Mouse (Mus musculus) cerebellum, adult 11 months (tissue): ENCODE results near the gene 4930470P17Rik.
"Not testable (repeated sequence)": the region's sequence is repeated elsewhere in the genome, so short reads cannot be mapped to it uniquely, and the experiment has no call there.

Source experiments
- DNase-seq: peaks from one replicate; pipeline ENCODE4 v3.0.0; 2022

4930470P17Rik gene

DNA sequence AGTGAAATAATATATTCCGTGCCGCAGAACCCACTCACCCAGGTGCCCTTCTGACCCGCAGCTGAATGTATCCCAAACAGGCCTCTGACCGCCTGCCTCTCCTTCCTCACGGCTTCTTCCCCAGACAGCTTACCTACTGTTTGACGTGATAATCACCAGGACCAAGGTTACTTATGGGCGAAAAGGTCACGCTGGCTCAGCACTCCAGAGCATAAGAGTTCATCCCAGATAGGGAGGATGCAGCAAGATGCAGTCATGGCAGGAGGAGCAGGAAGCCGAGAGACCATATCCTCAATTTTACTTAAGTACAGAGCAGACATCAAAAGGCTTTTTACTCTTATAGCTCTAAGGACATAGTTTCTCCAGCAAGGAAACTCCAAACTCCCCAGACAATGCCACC lies at the start of gene 4930470P17Rik:
Gene 4930470P17Rik (minus strand): TSS at position 101 of the 400 bp plus-strand sequence.
- DNase-seq, result no peak

DNA sequence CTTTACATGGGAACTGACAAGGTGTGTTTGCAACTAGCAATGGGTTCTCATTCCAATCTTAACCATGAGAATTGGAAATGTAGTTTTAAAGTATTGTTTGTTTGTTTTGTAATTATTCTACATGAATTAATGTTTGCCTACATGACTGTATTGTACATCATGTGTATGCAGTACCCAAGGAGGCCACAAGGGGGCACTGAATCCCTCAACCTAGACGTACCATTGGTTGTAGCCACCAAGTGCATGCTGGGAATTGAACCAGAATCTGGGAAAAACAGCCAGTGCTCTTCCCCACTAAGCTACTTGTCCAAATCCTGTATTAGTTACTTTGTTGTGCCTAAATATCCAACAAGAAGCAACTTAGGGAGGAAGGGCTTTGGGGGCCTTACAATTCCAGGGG lies 49.7 kb upstream of the 4930470P17Rik start:
- no peak for DNase-seq

DNA sequence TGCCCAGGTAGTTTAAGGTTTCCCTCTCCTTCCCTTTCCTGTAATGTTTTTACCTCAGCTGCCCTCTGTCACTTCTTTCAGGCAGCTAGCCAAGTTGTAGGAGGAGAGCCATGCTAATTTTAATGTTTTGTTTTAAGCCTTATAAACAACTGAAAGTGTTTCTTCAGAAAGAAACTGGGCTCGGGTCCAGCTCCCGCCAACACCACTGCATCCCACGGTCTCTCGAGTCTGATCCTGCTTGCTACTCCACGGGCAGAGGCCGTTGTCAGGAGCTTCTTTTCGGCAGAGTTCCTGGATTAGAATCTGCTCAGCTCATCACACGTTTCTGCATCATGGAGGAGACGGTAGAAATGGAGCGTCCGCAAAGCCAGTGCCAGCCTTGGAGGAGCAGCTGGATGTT lies 46.7 kb upstream of the 4930470P17Rik start:
- no peak for DNase-seq

DNA sequence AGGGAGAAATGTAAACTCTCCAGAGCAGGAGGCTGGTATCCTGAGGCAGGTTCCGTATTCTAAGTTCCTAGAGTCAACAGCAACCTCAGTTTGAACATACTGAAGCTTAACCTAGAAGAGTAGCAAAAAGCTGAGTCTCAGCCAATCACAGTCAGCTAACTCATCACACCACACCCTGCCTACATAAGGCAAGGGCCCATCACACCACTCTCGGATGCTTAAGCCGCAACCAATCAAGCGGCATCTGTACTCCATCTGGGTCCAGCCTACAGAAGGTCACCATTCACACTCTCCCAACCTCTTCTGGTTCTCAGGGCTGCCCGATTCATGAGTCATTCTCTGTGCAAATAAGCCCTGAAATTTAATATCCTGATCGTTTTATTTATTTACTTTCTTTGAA lies 44.4 kb upstream of the 4930470P17Rik start:
- no peak for DNase-seq

DNA sequence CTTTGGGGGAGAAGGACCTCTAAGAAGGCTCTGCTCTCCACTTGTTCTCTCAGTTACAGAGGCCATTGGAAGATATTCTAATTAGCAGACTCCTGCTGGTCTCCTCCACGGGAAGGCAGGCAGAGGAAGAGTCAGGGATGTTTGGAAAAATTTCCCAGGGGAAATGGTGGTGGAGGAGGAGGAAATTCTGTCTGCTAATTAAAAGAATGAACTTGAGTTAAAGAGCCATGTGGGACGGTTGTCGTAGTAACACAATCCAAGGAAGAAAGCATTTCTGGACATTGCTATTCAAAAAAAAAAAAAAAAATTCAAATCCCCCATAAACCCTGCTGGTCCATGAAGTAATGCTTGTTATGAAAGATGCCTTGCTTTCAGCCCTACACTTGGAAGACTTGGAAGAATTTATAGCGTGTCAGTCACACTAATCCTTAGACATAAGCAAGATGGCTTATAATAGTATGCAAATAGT lies 40.6 kb upstream of the 4930470P17Rik start:
- DNase-seq, result no peak

DNA sequence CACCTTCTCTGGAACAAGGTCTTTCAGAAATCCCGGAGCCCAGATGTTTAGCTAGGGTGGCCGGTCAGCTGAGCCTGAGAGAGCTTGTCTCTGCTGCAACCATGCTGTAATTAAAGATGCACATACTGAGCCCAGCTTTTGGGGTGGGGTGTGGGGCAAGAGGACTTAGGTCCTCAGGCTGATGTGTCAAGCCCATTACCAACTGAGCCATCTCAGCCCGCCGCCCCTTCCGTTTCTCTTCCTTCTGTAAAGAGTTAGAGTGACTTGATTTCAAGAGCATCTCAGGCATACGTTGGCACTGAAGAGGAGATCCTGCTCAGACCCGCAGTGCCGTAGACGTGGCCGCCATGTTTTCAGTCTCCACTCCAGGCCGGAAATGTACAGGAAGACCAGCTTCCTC lies 38.5 kb upstream of the 4930470P17Rik start:
- no peak for DNase-seq

DNA sequence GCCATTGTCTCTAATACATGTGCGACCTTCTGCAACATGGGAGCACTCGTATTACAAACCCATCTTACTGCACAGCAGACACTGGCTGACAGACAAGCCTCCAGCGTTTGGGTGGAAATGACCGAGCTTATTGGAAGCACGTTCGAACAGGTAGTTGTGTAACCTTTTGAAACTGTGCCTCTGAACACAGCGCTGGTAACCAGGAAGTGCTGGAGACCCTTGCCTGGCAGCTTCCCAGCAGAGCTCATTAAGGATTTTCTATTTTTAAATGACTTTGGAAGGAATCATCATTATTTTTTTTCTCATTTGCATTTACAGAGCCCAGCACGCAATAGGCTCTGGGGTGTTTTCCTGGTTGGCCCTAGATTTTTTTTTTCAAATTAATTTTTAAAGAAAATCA lies 36.9 kb upstream of the 4930470P17Rik start:
- DNase-seq, result no peak

DNA sequence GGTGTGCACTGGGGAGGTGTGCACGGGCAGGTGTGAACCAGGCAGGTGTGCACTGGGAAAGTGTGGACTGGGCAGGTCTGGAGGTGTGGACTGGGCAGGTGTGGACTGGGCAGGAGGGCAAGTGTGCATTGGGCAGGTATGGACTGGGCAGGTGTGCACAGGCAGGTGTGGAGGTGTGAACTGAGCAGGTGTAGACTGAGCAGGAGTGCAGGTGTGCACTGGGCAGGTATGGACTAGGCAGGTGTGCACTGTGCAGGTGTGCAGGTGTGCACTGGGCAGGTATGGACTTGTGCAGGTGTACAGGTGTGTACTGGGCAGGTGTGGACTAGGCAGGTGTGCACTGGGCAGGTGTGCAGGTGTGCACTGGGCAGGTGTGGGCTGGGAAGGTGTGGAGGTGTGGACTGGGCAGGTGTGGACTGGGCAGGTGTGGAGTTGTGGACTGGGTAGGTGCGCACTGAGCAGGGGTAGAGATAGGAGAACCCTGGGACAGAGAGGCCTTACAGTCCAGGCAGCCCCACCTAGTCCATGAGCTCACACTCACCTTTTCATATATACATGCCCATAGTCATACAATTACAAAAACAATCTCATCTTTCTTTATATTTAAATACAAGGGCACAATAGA lies 31.3 kb upstream of the 4930470P17Rik start:
- no peak for DNase-seq

DNA sequence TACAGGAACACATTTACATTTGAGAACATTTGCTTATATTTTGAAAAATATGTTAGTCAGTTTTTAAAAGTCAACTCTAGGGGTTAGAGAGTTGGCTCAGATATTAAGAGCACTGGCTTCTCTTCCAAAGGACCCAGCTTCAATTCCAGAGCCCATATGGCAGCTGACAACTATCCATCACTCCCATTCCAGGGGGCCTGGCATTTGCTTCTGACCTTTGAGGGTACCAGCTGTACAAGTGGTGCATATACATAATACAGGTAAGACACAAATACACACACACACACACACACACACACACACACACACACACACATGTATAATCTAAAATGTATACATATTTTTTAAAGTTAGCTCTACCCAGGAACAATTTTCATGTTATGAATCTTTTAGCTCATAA lies 30.6 kb upstream of the 4930470P17Rik start:
- no peak for DNase-seq

DNA sequence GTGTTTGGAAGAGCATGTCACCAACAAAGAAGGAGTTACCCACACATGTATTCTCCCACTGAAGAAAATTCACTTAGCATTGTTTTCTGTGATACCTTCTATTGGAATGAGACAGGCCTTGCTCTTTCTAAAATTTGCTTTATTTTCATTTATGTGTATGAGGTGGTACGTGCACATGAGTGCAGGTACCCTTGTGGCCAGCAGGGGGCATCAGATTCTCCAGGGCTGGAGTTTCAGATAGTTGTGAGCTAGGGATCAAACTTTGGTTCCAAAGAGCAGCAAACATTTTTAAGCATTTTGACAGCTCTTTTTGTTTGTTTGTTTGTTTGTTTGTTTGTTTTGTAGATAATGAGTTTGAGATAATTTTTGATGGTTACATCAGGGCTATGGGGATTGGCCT lies 29.6 kb upstream of the 4930470P17Rik start:
- DNase-seq, result no peak

DNA sequence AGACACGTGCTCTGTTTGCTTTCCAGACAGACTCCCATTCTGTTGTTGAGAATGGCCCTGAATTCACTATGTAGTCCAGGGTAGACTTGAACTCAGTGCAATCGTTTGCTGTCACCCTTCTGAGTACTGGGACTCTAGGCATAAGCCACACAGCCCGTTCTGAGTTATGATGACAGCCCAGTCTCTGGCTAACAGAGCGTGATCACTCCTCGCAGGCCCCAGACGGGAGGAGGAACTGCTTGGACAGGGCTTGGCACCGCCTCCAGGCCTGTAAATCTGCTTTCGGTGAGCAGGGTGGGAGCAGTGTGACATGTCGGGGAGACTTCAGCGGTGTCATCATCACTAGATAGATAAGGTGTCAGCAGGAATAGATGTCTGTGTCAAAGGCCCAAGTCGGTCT lies 28.7 kb upstream of the 4930470P17Rik start:
- DNase-seq, result no peak

DNA sequence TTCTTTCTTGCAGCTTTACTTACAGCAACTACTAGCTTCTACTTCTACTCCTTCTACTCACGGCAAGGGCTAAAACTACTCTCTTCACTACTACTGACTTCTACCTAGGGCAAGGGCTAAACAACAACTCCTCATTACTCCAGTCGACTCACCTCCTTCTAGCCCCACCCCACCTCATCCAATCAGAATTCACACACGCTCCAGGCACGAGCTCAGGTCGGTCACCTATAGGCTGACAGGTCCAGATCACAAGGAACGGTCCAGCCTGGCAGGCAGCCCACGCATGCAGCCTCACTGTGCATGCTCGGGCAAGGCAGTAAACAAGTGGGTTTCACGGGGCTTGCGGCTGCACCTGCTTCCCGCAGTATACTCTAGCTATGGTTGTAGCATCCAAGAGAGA lies 26.2 kb upstream of the 4930470P17Rik start:
- not testable (repeated sequence) for DNase-seq

DNA sequence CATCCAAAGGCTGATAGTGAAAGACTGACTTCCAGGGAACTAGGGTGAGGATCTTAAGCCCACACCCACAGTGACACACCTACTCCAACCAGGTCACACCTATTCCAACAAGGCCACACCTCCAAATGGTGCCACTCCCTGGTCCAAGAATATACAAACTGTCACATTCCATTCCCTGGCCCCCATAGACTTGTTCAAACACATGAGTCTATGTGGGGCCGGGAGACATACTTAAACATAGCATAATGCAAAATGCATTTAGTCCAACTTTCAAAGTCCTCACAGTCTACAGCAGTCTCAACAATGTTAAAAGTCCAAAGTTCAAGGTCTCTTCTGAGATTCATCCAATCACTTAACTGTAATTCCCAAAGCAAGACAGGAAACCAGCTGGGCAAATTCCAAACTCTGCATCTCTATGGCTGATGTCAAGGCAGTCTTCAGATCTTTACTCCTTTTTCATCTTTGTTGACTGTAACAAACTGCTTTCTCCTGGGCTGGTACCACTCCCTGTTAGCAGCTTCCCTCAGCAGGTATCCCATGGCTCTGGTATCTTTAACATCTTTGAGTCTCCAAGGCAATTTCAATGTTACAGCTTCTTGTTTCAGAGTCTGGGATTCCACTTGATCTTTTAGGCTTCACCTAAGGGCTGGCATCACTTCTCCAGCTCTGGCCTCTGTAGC lies 22.5 kb upstream of the 4930470P17Rik start:
- DNase-seq, result not testable (repeated sequence)

DNA sequence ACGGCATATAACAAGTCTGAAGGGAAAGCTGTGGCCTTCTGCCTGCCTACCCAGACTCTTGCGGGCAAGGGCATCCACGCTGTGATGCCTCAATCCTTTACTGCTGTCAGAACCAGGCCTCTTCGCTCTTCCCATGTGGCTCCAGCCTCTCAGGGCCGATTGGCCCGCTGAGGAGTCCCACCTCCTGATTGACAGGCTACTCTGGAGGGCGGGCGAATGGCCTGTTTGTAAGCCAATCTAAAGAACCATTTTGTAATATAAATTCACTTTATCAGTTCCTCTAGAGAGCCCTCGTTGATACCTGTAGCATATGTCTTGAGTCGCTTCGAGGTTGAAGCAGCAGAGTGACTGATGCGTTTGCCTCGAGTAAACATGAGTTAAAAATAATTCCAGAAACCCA lies 21.2 kb upstream of the 4930470P17Rik start:
- no peak for DNase-seq

DNA sequence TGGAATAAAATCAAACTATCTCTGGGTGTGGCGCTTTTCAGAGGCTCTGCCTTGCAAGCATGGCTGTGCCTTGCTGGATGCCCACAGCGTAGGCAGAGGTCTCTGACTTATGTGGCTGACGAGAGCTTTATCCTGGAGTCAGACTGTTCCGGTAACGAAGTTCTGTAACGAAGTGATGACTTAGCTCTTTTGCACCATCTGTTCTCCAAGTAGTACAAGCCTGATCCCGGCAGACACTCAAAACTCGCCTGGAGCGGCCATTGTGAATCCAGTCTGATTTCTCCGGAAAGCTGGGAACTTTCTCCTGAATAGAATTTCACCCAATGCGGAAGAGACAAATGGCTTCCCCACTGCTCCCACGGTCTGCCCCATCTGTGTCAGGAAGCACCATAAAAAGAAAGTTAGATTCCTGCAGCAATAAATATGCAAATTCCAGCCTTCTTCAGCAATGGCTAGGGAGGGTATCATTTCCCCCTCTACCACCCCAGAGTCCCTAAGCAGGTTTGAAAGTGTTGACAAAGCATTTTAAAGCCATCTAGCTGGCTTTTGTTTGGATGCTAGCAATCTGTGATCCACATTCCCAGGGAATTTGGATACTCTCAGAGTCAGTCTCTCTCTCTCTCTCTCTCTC lies 17.2 kb upstream of the 4930470P17Rik start:
- no peak for DNase-seq

DNA sequence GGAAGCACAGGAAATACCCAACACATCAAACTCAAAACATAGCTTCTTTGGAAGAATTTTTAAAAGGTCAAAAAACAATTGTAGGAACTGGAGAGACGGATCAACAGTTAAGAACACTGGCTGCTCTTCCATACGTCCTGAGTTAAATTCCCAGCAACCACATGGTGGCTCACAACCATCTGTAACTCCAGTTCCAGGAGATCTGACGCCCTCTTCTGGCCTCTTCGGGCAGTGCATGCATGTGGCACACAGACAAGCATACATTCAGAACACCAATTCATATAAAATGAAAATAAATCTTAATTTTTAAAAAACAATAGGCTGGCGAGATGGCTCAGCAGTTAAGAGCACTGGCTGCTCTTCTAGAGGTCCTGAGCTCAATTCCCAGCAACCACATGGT lies 10.0 kb upstream of the 4930470P17Rik start:
- DNase-seq, result not testable (repeated sequence)

DNA sequence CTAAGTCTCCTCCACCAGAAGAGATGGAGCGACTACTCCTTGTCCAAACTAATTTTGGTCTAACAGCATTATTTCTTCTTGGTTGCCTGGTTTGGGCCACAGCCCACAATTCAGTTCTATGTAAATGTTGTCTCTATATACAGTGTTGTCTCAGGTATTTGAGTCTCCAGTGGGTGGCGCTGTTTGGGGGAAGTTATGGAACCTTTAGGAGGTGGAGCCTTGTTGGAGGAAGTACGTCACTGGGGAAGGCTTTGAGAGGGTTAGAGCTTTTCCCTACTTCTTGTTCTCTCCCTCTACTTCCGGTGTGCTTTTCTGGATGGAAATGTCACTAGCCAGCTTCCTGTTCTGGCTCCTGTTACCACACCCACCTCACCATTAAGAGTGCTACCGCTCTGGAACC lies 646 bp downstream of the 4930470P17Rik start:
- no peak for DNase-seq

DNA sequence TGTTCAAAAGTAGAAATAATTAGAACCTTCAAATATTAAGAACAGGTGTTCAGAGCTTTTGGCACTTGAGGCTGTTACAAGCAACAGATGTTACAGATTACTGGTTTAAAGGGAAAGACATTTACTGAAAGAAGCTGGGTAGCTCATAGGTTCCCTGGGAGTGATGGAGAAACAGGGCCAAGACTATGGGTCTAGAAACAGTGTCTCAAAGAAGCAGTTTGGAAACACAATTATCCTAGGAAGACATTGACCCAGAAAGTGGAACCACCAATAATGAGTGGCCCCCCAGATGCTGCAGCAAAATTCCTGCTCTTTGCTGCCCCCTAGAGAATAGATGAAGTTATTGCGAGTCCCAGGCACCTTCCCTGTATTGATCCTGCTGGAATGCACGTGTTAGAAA lies 4.2 kb downstream of the 4930470P17Rik start:
- no peak for DNase-seq

DNA sequence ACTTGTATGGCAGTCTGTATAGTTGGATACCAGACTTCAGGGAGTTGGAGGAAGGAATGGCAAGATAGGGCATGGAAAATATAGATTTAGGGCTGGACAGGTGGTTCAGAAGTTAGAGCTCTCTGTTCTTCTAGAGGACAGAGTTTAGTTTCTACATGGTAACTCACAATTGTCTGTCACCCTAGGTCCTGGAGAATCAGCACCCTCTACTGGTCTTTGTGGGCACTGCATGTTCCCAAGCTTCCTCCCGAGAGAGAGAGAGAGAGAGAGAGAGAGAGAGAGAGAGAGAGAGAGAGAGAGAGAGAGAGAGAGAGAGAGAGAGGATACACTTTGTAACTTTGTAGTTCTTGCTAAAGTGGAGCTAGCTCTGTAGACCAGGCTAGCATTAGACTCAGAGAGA lies 5.1 kb downstream of the 4930470P17Rik start:
- no peak for DNase-seq

DNA sequence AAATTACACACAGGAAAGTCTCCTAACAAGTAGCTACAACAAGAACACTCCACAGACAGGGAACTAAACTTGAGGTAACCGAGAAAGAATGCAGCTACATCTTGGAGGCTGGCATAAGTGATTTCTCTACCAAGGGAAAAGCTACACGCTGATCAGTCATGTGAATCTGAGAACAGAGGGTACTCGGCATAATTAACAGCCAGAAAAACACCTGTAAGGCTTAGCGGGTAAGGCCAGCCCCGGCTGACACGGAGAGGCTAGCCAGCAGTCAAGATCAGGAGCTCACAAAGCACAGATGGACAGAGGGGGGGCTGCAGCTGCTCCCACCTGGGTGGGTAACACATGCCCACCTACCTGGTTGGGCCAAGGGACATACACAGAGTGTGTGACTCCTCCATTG lies 9.7 kb downstream of the 4930470P17Rik start:
- DNase-seq, result no peak

DNA sequence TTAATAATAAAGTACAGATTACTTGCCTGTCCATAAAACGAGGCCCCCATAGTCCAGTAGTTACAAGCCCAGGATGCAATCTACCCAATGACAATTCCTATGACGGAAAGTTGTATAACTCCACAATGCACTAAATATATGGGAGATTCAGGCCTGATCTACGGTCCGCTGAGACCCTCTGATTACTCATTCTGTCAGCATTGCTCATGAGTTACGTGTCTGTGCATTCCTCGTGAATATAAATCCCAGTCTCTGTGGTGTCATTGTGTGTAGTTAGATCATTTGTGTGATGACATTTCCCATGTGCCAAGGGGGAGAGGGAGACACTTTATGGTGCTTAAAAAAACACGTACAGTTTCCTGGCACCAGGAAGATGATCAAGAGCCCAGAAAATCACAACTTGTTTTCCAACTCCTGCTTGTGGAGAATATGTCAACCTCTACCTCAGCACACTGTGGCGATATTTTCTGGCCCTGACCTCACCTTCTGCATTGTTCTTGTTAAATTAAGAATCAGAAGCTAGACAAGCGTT lies 13.4 kb downstream of the 4930470P17Rik start:
- no peak for DNase-seq

DNA sequence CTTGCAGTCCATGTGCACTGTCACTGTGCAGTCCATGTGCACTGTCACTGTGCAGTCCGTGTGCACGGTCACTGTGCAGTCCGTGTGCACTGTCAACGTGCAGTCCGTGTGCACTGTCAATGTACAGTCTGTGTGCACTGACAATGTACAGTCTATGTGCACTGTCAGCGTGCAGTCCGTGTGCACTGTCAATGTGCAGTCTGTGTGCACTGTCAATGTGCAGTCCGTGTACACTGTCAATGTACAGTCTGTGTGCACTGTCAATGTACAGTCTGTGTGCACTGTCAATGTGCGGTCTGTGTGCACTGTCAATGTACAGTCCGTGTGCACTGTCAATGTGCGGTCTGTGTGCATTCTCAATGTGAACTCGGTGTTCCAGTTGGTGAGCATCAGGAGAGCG lies 17.1 kb downstream of the 4930470P17Rik start:
- DNase-seq, result no peak

DNA sequence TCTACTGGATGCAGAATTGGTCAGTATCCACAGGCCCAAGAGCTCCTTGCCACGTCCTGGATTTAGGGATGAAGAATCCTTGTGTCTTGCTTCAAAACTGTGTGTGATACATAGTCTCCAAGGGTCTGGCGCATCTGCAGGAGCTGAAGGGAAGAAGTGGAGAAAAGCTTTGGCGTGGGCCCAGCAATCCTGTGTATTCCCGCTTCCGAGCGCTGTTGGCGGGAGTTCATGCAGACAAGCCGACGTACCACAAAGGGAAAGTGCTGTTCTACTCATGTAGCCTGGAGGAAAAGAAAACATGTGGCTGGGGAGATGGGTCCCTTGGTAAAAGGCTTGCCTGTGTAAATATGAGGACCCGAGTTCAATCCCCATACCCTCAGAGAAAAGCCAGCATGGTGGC lies 22.3 kb downstream of the 4930470P17Rik start:
- DNase-seq, result no peak

DNA sequence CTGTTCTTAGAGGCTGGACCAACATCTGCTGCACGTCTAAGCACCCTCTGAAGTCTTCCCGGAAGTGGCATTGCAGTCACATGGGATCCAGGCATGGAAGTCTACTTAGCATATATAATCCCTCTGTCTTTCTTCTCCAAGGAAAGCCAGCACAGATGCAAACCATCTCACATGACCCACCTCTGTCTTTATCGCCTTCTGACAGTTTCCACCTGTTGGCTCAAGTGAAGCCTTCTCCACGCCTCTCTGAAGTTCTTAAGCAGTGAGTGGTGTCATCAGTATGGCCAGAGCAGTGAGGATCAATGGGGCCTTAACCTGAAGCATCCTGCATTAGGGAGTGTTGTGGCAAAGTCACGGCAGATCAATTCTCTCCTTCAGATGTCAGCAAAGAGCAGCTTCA lies 23.2 kb downstream of the 4930470P17Rik start:
- DNase-seq, result no peak
